Mouse (Mus musculus) lung, adult 2 months (tissue): ENCODE results near the gene Uevld.

Experiments
- CTCF ChIP-seq: fragments of 200-500 bp; IDR thresholded peaks from 2 replicates; pipeline ENCODE4 v1.5.1; 2011; ENCODE audit warnings: mild to moderate bottlenecking, low read length, control low read depth; ENCODE audit not compliant: insufficient read depth
- POLR2A ChIP-seq: fragments of 200-500 bp; IDR thresholded peaks from 2 replicates; pipeline ENCODE4 v1.6.1; 2011; ENCODE audit warnings: low read depth, mild to moderate bottlenecking, control low read depth, low read length, borderline replicate concordance; ENCODE audit errors: extremely low read depth

GRCm38 (mm10) chr7:46918678-46919371 is 39.5 kb downstream of the Uevld start:
- TF ChIP-seq POLR2A, result no peak
- no peak for TF ChIP-seq CTCF
